In genomic region chr2:180745248-180745927, GRCm38 (mm10) we compare ENCODE assay signal across 8 mouse cellular contexts. TPM values are rescaled to one million over a fixed set of nuclear protein-coding genes. Genes with fewer than 3 reads are reported as not detected.
DNase-seq lines count a peak whose midpoint lies in the region; ATAC-seq and TF ChIP-seq lines count a peak whose summit lies in the region.

No protein-coding gene starts in this region.

- H3K27ac ChIP-seq in heart, embryonic 11.5 days (ENCODE audit: low read depth, low read length) = no peak overlapping the region
- H3K27ac ChIP-seq in embryonic facial prominence, embryonic 11.5 days (replicated peaks; ENCODE audit: low read depth, low read length) = no peak overlapping the region
- H3K27ac ChIP-seq in limb, embryonic 14.5 days (replicated peaks; ENCODE audit: low read depth, low read length) = no peak overlapping the region

- 0 out of 2 replicates have a peak, but pooled peaks cover 5% of the 10 kb centered on the region for H3K27me3 ChIP-seq in heart, embryonic 11.5 days (ENCODE audit: control insufficient read depth, insufficient read depth, low read length)
- no peaks in the 10 kb centered on the region for H3K27me3 ChIP-seq in embryonic facial prominence, embryonic 11.5 days (ENCODE audit: control insufficient read depth, insufficient read depth, low read length)
- H3K27me3 ChIP-seq in limb, embryonic 14.5 days (ENCODE audit: control insufficient read depth, insufficient read depth, low read length) = no peaks in the 10 kb centered on the region

- no peak overlapping the region for H3K4me2 ChIP-seq in heart, embryonic 11.5 days
- H3K4me2 ChIP-seq in embryonic facial prominence, embryonic 11.5 days (ENCODE audit: low read depth, low read length) = no peak overlapping the region
- no peak overlapping the region for H3K4me2 ChIP-seq in limb, embryonic 14.5 days (replicated peaks; ENCODE audit: low read depth, low read length, severe bottlenecking)

- peak; percentile 96 for DNase-seq in heart, adult 11 months
- peak; percentile 88 for DNase-seq in embryonic facial prominence, embryonic 11.5 days (ENCODE audit: low spot score)
- DNase-seq in heart, adult 18-20 months = peak; percentile 82 to 93
- DNase-seq in kidney, adult 9 months = peak; percentile 85
- DNase-seq in limb, embryonic 14.5 days (ENCODE audit: low spot score) = peak; percentile 74
- peak; percentile 35 to 82 for DNase-seq in monocyte, adult 2 months (ENCODE audit: low read depth in 1 of 2, low spot score in 2 of 2)
- peak; percentile 77 to 82 for DNase-seq in spleen, postnatal 36 days (ENCODE audit: low spot score in 2 of 2)

- TF ChIP-seq POLR2A in limb, embryonic 14.5 days (IDR thresholded peaks at IDR 0.05; ENCODE audit: borderline replicate concordance, extremely low read depth, insufficient read depth, insufficient read length) = peak; percentile 20; the same call in 1 of the 2 replicates

- no peak for ATAC-seq in heart, embryonic 11.5 days (replicated peaks; ENCODE audit: insufficient number of reproducible peaks, low FRiP score, low TSS enrichment)
- 0 out of 2 replicates have a peak, but pooled peaks have one; percentile 66 for ATAC-seq in embryonic facial prominence, embryonic 11.5 days (replicated peaks; ENCODE audit: insufficient number of reproducible peaks, low FRiP score, low TSS enrichment, low read depth)
- peak; percentile 79 for ATAC-seq in limb, embryonic 14.5 days (ENCODE audit: low FRiP score, low read depth)

- no peaks in the 10 kb centered on the region for H3K36me3 ChIP-seq in heart, embryonic 11.5 days (ENCODE audit: control insufficient read depth, insufficient read depth, low read length)
- H3K36me3 ChIP-seq in embryonic facial prominence, embryonic 11.5 days (replicated peaks; ENCODE audit: control insufficient read depth, insufficient read depth, low read depth, low read length) = no peaks in the 10 kb centered on the region
- no peaks in the 10 kb centered on the region for H3K36me3 ChIP-seq in limb, embryonic 14.5 days (ENCODE audit: control insufficient read depth, insufficient read depth, low read length)

- 34% methylated on average over 17 of the region's 17 CpGs for WGBS in heart, embryonic 11.5 days (ENCODE audit: insufficient replicate concordance)
- WGBS in embryonic facial prominence, embryonic 11.5 days = 39% methylated on average over 17 of the region's 17 CpGs
- WGBS in limb, embryonic 14.5 days = 35% methylated on average over 17 of the region's 17 CpGs

- no peak overlapping the region for H3K9ac ChIP-seq in heart, embryonic 11.5 days (ENCODE audit: low read depth, low read length)
- no peak overlapping the region for H3K9ac ChIP-seq in embryonic facial prominence, embryonic 11.5 days (replicated peaks; ENCODE audit: low read length)
- H3K9ac ChIP-seq in limb, embryonic 14.5 days (ENCODE audit: low read depth, low read length, severe bottlenecking) = no peak overlapping the region

- H3K9me3 ChIP-seq in heart, embryonic 11.5 days (replicated peaks; ENCODE audit: control insufficient read depth, low read length) = no peaks in the 10 kb centered on the region
- H3K9me3 ChIP-seq in embryonic facial prominence, embryonic 11.5 days (replicated peaks; ENCODE audit: control insufficient read depth, low read length) = no peaks in the 10 kb centered on the region
- H3K9me3 ChIP-seq in limb, embryonic 14.5 days (ENCODE audit: control insufficient read depth, low read length) = no peaks in the 10 kb centered on the region

- no peak overlapping the region for H3K4me3 ChIP-seq in heart, embryonic 11.5 days (ENCODE audit: low read depth, low read length)
- H3K4me3 ChIP-seq in embryonic facial prominence, embryonic 11.5 days (ENCODE audit: low read depth, low read length) = no peak overlapping the region
- H3K4me3 ChIP-seq in limb, embryonic 14.5 days (replicated peaks; ENCODE audit: low read length) = no peak overlapping the region

- no peaks in the 10 kb centered on the region for H3K4me1 ChIP-seq in heart, embryonic 11.5 days (ENCODE audit: control insufficient read depth, insufficient read depth, low read length)
- no peaks in the 10 kb centered on the region for H3K4me1 ChIP-seq in embryonic facial prominence, embryonic 11.5 days (ENCODE audit: control insufficient read depth, insufficient read depth, low read length)
- H3K4me1 ChIP-seq in limb, embryonic 14.5 days (ENCODE audit: control insufficient read depth, insufficient read depth, low read length) = no peaks in the 10 kb centered on the region

RNA-seq across cellular contexts. Expression of gene Slc17a9, which starts 20.3 kb away (rescaled TPM):
- polyA plus RNA-seq in heart, embryonic 11.5 days (2014; fragmentation: Nextera tagmentation; extraction: Ambion mirVana) = 0.41 and 0.96 TPM in 2 replicates
- polyA plus RNA-seq in embryonic facial prominence, embryonic 11.5 days (2014; fragmentation: Nextera tagmentation; extraction: Ambion mirVana) = 0.24 TPM in 1 of 2 replicates, not detected in the other
- under 1 TPM; 0.10 to 0.54 TPM for total RNA-seq in heart, adult 18-20 months (2021)
- 3.4 and 5.9 TPM in 2 replicates for polyA plus RNA-seq in limb, embryonic 14.5 days (2012; rRNA removed)
- 1.7 and 2.2 TPM in 2 replicates for polyA plus RNA-seq in limb, embryonic 14.5 days (2014; fragmentation: Nextera tagmentation; extraction: Ambion mirVana)

RNA-seq across cellular contexts. Expression of gene Bhlhe23, which starts 31.3 kb away (rescaled TPM):
- not detected in 2 replicates for polyA plus RNA-seq in heart, embryonic 11.5 days (2014; fragmentation: Nextera tagmentation; extraction: Ambion mirVana)
- 0.50 and 1.4 TPM in 2 replicates for polyA plus RNA-seq in embryonic facial prominence, embryonic 11.5 days (2014; fragmentation: Nextera tagmentation; extraction: Ambion mirVana)
- total RNA-seq in heart, adult 18-20 months (2021) = not detected
- not detected in 2 replicates for polyA plus RNA-seq in limb, embryonic 14.5 days (2012; rRNA removed)
- polyA plus RNA-seq in limb, embryonic 14.5 days (2014; fragmentation: Nextera tagmentation; extraction: Ambion mirVana) = not detected in 2 replicates

RNA-seq across cellular contexts. Expression of gene Gid8, which starts 35.5 kb away (rescaled TPM):
- polyA plus RNA-seq in heart, embryonic 11.5 days (2014; fragmentation: Nextera tagmentation; extraction: Ambion mirVana) = 52.9 and 54.2 TPM in 2 replicates
- polyA plus RNA-seq in embryonic facial prominence, embryonic 11.5 days (2014; fragmentation: Nextera tagmentation; extraction: Ambion mirVana) = 68.7 and 72.1 TPM in 2 replicates
- 10 to 100 TPM; 55.8 to 59.5 TPM for total RNA-seq in heart, adult 18-20 months (2021)
- 58.9 and 64.0 TPM in 2 replicates for polyA plus RNA-seq in limb, embryonic 14.5 days (2012; rRNA removed)
- polyA plus RNA-seq in limb, embryonic 14.5 days (2014; fragmentation: Nextera tagmentation; extraction: Ambion mirVana) = 69.9 and 71.9 TPM in 2 replicates

RNA-seq across cellular contexts. Expression of gene Dido1, which starts 35.6 kb away (rescaled TPM):
- polyA plus RNA-seq in heart, embryonic 11.5 days (2014; fragmentation: Nextera tagmentation; extraction: Ambion mirVana) = 20.8 and 21.3 TPM in 2 replicates
- polyA plus RNA-seq in embryonic facial prominence, embryonic 11.5 days (2014; fragmentation: Nextera tagmentation; extraction: Ambion mirVana) = 27.8 and 28.3 TPM in 2 replicates
- 10 to 100 TPM; 25.8 to 29.9 TPM for total RNA-seq in heart, adult 18-20 months (2021)
- polyA plus RNA-seq in limb, embryonic 14.5 days (2012; rRNA removed) = 28.9 and 39.7 TPM in 2 replicates
- 26.4 and 31.4 TPM in 2 replicates for polyA plus RNA-seq in limb, embryonic 14.5 days (2014; fragmentation: Nextera tagmentation; extraction: Ambion mirVana)
